Mouse (Mus musculus) layer of hippocampus, postnatal 10 days (tissue): ENCODE data around the gene Efna4. TPM values are rescaled to one million over a fixed set of nuclear protein-coding genes. Genes with fewer than 3 reads are reported as not detected.

Experiments
- DNase-seq, 2 experiments: peaks; one replicate each; pipeline ENCODE4 v3.0.0; 2021; ENCODE audit warnings: low spot score in 2 of 2
- total RNA-seq, 2 experiments: library from RNA; stranded (reverse); gene quantifications; 2 replicates each; pipeline ENCODE4 v1.2.3; 2021

The Efna4 gene
- total RNA-seq, 2 experiments from 2014 or later, result 2.7 to 3.4 TPM

DNA sequence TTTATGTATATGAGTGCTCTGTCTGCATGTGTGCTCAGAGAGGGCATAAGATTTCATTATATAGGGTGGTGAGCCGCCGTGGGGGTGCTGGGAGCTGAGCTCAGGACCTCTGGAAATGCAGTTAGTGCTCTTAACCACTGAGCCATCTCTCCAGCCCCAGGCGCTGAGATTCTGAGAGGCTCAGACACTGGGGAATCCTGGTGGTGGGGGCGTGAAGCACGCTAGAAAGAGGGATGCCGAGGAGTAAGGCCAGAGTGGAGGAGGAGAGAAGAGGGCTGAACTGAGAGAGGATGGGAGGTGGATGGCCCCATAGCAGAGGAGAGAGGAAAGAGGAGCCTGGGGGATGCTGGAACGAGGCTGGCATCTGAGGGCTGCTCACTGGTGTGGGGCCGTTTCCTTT, 26.8 kb upstream of the Efna4 start:
- DNase-seq, result no peak

DNA sequence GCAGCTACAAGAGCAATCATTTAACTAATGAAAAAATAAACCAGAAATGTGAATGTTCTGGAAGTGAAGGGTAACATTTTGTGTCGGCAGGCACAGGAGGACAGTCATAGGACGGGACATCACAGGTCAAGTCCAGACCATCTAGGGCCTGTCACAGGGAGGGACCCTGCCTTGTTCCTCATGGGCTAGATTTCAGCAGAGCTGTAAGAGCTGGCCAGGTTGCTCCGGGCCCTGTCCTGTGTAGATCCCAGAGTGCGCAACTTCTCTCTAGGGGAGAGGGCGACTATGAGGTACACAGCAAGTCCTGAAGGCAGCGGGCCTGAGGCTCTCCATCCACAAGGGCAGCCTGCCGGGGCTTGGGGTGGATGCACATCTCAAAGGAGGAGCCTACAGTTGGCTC, 23.8 kb upstream of the Efna4 start, which contains the start of gene Dcst2:
Gene Dcst2 (plus strand): TSS at position 301 of the 400 bp plus-strand sequence.
- DNase-seq, result no peak

DNA sequence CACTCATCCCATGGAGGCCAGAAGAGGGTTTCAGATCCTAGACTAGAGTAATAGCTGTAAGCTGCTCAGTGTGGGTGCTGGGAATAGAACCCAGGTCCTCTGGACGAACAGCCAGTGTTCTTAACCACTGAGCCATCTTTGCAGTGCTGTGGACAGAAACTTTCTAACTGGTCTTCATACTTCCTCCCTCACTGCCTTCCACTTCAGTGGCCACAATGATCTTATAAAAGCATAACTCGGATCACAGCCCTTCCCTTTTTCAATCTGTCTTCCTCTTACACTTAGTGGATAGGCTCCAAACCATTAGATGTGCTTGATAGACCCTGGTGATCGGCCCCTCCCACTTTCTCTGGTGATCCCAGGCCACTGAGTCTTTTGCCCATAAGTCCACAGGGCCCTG, 22.4 kb upstream of the Efna4 start:
- no peak for DNase-seq

DNA sequence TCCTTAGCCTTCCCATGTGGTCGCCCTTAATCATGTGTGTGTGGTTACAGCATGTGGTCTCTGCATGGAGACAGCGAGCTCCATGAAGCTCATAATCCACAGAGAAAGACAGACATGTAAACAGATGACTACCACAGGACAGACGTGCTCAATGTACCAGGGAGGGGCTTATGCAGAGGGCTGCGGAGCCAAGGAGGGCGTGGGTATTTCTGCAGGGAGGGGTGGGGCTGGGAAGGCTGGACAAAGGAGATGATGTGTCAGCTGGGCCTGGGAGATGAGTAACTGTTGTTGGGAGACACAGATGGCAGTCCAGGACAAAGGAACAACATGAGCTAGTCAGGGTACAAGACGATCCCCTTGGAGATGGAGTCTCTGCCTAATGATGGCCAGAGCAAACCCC, 21.8 kb upstream of the Efna4 start:
- DNase-seq, result peak in 1 of 2 experiments; percentile 8

DNA sequence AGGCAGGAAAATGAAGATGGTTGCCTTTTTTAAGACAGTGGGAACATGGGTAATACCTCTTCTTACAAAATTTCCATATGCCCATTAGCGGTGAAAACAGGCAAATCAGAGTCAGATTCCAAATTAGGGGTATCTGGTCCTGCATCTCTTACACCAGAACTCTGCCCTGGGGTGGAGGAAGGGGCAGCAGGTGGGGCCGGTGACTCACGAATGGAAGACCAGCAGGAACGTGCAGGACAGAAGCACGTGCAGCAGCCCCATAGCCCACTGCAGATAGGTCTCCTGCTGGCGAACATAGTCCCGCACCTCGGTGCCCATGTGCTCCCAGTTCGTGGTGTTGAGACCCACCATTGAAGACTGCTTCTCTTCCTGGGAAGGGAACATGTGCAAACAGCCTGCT, 18.2 kb upstream of the Efna4 start:
- peak in 1 of 2 experiments; percentile 8 for DNase-seq

GRCm38 (mm10) chr3:89355512-89355902, 17.7 kb upstream of the Efna4 start:
- DNase-seq, result peak in 1 of 2 experiments; percentile 8

DNA sequence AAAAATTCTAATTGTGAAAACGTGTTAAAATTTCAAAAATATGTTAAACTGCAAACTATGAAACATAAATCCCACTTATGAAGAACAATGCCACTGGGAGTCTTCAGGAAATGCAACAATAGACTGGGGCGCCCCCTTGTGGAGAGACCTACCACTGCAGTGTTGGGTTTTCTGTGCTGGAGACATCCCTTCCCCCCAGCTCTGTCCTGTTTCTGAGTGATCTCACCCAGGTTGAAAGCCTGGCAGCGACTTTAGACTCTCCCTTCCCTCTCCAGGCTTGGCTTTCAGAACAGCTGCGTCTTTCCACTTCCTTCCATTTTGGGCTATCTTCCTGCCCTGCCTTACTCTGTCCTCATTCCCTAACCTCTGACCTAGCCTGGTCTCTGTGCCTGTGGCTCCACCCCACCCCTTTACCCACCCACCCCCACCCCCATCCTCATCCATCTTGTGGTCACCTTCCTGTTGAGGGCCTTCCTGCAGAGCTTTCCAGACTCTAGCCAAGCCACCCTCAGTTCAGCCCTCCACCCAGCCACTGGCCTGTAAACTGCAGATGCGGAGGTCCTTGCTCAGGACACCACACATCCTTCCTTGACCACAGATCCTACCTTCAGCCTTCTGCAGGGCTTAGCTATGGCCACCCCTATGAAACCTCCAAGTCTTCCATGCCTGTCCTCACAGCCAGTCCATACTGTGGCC, 17.1 kb upstream of the Efna4 start:
- peak; percentile 89 to 90 for DNase-seq

- no peak for DNase-seq
These were observed 13.4 kb upstream of the Efna4 start for GRCm38 (mm10) chr3:89351271-89351670.

- peak; percentile 91 to 92 for DNase-seq
These were observed 12.2 kb upstream of the Efna4 start, which contains the start of gene Adam15 for GRCm38 (mm10) chr3:89349869-89350501. TSS of gene Adam15 (minus strand) at chr3:89349996.

DNA sequence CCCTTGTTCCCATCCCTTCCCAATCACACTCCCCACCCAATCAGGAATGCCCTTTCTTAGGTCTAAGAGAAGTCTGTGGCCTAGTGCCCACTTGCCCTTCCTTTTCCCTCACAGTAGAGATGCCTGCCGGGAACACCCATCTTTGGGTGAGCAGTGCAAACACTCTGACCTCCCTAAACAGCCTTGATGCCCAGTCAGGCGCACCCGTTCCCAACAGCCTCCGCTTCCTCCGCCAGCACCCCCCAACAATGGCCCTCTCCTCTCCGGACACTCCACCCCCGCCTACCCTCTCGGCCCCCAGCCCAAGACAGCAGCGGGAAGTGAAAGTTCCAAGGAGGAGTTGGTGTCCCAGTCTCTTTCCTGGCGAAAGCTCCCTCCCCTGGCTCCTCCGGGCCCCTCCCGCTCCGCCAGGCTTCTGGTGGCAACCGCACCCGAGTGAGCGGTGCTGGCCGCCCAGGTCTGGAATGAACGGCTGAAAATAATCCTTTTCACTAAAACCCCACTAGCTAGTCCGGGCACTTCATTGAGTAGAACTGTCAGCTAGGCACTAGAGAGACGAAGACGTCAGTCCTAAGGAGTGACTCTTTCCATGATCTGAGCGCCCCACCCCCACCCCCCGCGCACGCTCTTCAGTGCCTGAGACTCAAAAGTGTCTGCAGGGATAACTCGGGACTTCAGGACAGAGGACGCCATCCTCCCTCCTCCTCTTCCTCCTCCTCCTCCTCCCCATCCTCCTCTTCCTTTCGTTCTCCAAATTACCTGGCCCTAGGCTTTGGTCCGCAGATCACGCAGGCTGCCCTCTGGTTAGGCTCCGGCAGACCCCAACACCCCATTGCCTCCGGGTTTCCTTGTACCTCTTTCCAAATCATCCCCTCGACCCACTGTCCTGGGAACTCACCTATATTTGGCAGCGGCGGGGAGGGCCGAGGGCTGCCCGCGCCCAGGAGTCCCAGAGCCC, 11.4 kb upstream of the Efna4 start:
- peak in 1 of 2 experiments; percentile 50 for DNase-seq

GRCm38 (mm10) chr3:89347916-89348315, 10.1 kb upstream of the Efna4 start:
- DNase-seq, result no peak

DNA sequence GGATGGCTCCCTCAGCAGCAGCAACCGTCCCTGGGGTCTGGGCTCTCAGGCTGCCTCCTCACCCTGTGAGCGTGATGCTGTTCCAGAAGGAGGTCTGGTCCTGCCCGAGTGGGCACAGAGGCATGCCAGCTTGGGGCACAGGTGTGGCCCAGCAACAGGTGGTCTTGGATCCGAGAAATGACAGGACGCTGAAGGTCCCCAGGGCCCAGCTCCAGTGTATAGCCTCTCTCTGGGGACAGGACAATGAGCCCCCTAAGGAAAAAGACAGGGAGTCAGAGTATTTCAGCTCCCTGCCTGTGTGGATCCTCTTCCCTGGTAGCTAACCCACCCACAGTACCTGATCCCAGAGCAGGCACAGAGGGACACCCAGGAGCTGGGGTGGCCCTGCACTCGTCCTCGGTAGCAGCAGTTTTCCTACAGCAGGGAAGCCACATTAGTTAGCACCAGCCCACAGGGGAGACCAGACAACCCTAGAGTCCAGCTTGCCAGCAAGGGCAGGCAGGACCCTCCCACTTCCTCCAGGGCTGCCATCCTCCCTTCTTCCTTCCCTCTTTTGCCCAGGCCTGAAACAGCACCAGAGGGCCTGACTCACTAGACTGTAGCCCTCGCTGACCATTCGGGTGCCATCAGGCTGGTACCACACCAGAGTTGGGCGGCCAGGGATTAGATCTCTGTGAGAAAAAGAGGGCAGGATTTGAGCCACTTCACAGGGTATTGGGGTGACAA, 9.2 kb upstream of the Efna4 start:
- peak in 1 of 2 experiments; percentile 14 for DNase-seq

DNA sequence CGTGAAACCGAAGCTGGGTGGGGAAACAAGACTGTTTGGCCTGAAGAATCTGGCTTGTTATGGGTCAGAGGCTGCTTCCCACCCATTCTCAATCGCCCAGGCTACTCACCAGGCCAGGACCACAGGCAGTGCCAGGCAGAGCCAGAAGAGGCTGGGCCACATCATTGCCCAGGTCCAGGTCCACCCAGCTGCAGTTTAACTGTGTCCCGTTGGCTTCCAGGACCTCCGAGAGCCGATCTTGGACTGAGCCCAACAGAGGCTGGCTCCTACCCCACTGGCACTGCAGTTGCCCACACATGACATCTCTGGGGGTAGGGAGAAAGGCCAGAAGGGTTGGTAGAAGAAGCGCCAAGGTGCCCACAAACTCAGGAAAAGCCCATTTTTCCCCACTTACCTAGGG, 5.5 kb upstream of the Efna4 start:
- peak in 1 of 2 experiments; percentile 24 for DNase-seq

DNA sequence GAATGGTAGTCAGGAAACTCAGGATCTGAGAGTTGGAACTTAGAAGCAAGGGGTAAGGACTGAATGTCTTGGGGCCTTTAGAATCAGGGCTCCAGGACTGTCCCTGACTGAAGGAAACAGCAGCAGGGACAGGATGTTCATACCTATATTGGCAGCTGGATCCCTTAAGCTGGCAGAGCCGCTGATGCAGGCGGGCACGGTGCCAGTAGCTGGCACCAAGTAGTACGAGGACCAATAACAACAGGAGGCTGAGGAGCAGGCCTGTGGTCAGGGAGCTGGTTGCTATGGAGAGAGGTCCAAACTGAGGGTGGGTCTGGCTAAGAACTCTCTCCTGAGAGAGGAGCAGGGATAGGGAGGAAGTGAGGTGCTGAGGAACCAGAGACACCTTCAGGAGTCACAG, 4.0 kb upstream of the Efna4 start:
- peak in 1 of 2 experiments; percentile 16 for DNase-seq

DNA sequence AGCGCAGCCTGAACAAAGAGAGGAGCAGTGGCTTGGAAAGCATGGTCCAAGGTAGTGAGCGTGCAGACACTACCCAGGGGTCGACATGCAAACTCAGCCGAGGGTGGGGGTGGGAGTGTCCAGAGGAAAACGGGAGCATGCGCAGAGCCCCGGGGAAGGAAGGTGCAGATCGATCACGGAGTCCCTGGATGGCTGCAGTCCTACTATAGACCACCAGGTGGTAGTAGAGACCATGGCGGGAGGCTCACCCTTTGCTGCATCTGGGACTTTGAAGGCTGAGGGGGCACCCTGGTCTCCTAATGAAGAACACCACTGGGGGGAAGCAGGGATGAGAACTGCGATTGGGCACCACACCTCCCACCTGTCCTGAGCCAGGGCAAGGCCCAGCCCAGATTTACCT, 2.6 kb upstream of the Efna4 start:
- peak; percentile 91 to 92 for DNase-seq

GRCm38 (mm10) chr3:89339416-89339815, 1.6 kb upstream of the Efna4 start:
- peak; percentile 80 to 81 for DNase-seq

GRCm38 (mm10) chr3:89337062-89337720, 637 bp downstream of the Efna4 start:
- DNase-seq, result peak in 1 of 2 experiments; percentile 51

GRCm38 (mm10) chr3:89336529-89336928, 1.3 kb downstream of the Efna4 start:
- no peak for DNase-seq

DNA sequence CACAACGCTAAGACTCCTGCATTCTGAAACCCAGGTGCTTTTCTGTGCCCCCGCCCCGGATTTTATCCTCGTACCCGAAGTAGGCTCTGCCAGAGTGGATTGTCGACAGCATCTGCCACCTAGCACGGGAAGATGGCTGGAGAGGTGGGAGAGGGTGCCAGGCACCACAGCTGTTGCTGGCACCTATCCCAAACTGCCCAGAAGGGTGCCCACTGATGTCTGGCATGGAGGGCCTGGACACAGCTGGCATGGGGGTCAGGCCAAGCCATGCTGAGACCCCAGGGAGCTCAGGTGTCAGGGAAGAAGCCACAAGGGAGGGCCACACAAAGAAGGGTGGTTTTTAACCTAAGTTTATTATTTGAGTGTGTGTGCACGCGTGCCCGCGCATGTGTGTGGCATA, 4.8 kb downstream of the Efna4 start:
- DNase-seq, result no peak

- DNase-seq, result no peak
These were observed 5.4 kb downstream of the Efna4 start for GRCm38 (mm10) chr3:89332476-89332875.
